Mouse (Mus musculus) leukemia stem cell, adult 10-12 weeks (primary cell): ENCODE measurements around the gene Kdm1a. TPM values are rescaled to one million over a fixed set of nuclear protein-coding genes. Genes with fewer than 3 reads are reported as not detected.

Experiments used
- polyA plus RNA-seq: library from polyadenylated mRNA; stranded (reverse); fragments of >175 nt; gene quantifications from 2 replicates; pipeline ENCODE4 v1.2.3, GENCODE M21; 2012; ENCODE audit warnings: low replicate concordance

Kdm1a gene
- polyA plus RNA-seq: 11.0 and 19.5 TPM in 2 replicates

DNA sequence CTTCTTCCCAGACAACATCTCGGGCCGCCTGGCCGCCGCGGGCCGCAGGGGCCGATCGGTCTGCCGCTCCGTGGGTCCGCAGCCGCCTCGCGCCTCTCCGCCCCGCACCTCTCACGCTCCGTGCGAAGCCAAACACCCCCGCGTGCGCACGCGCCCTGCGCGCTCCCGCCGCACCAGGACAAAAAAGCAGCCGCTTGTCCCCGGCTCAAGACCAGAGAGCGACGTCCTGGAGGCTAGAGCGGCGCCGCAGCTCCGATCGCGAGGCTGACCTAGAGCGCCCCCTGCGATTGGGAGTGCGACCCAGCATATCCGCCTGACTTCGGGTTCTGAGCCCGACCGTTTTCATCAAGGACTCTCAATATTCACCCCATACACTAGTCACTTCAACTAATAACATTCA is at the start of gene Kdm1a:
Gene Kdm1a (minus strand): TSS at position 156 of the 400 bp plus-strand sequence.

DNA sequence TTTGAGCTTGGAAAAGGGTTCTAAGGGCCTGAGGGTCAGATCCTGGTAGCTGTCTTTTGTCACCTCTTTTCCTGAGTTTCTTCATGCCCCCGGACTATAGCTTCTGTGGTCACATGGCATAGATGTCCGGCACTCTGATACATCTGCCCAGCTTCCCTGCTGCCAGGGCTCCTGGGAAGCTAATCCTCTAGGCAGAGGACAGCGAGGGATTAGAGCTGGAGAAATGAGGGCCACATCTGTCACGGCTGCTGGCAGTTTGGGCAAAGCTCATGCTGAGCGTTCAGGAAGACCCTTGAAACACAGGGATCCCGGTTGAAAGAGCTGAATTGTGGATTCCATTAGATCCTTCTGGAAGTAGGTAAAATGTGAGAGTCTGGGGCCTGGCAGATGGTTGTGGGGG is 19.9 kb upstream of the Kdm1a start, which contains the start of gene Lactbl1:
Gene Lactbl1 (plus strand): TSS at position 234 of the 400 bp plus-strand sequence.

DNA sequence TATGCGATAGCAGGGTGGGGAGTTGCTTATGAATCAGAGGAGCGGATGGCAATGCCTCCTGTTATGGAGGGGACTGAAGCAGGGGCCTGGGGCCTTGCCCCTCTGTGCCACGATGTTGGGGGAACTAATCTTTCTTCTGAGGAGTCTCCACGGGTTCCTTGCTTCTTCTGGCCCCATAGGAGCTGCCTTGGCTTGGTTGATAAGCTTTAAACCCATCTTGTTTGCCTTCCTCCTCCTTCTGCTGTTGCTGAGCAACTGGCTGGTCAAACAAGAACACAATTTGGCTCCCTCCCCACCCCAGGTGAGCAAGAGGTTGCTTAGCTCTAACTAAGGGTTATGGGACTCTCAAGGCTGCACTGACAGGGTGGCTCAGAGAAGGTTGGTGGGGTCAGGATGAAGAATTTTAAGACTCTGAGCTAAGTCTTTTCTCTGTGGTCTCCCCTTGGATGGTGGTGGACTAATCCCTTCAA is 7.9 kb upstream of the Kdm1a start, which contains the start of gene Tex46:
Gene Tex46 (plus strand): TSS at position 51 of the 470 bp plus-strand sequence.

Other genes with a start within 250 kb of the Kdm1a start
- not detected in 2 replicates for gene Htr1d, start 179.2 kb downstream of the Kdm1a start, polyA plus RNA-seq
- 0.23 TPM in 1 of 2 replicates, not detected in the other for gene 6030445D17Rik, start 140.5 kb downstream of the Kdm1a start, polyA plus RNA-seq
- 0.73 and 4.5 TPM in 2 replicates for gene Luzp1, start 133.0 kb downstream of the Kdm1a start, polyA plus RNA-seq
- gene Tex46, start 7.7 kb upstream of the Kdm1a start, polyA plus RNA-seq: not detected in 2 replicates
- gene Lactbl1, start 19.9 kb upstream of the Kdm1a start, polyA plus RNA-seq: not detected in 2 replicates
- gene Ephb2, start 233.3 kb upstream of the Kdm1a start, polyA plus RNA-seq: 0.03 and 0.39 TPM in 2 replicates